Mouse (Mus musculus) hindbrain, postnatal 0 days (tissue): ENCODE data around the gene Slc35b4. TPM values are rescaled to one million over a fixed set of nuclear protein-coding genes. Genes with fewer than 3 reads are reported as not detected.

Experiments used
- ATAC-seq: fragments of 200-750 bp; cut with Nextera tagmentation; 2 replicates; pipeline ENCODE4 v1.8.0; 2017; ENCODE audit warnings: mild to moderate bottlenecking, moderate TSS enrichment, moderate library complexity
- DNase-seq: peaks from one replicate; pipeline ENCODE4 v3.0.0-alpha.2; 2015; ENCODE audit warnings: low spot score
- H3K27ac ChIP-seq: fragments of 300-500 bp; sonication (generic); 2 replicates; pipeline ENCODE4 v1.5.1; 2014; ENCODE audit warnings: mild to moderate bottlenecking
- H3K27me3 ChIP-seq: fragments of 300-500 bp; sonication (generic); 2 replicates; pipeline ENCODE4 v1.6.1; 2014; ENCODE audit warnings: low read length, mixed read lengths; ENCODE audit not compliant: insufficient read depth
- H3K36me3 ChIP-seq: fragments of 300-500 bp; sonication (generic); 2 replicates; pipeline ENCODE4 v1.6.1; 2014; ENCODE audit warnings: low read length, mixed read lengths; ENCODE audit not compliant: insufficient read depth
- H3K4me1 ChIP-seq: fragments of 300-500 bp; sonication (generic); 2 replicates; pipeline ENCODE4 v1.6.1; 2014; ENCODE audit warnings: antibody characterized with exemption, low read length, mixed read lengths; ENCODE audit not compliant: insufficient read depth
- H3K4me2 ChIP-seq: fragments of 300-500 bp; sonication (generic); 2 replicates; pipeline ENCODE4 v1.6.1; 2014; ENCODE audit warnings: low read depth, mild to moderate bottlenecking, low read length, moderate library complexity, mixed read lengths
- H3K4me3 ChIP-seq: fragments of 300-500 bp; sonication (generic); 2 replicates; pipeline ENCODE4 v1.5.1; 2014; ENCODE audit warnings: low read length
- H3K9ac ChIP-seq: fragments of 300-500 bp; sonication (generic); replicated peaks from 2 replicates; pipeline ENCODE4 v1.6.1; 2014; ENCODE audit warnings: mild to moderate bottlenecking, low read length, moderate library complexity, mixed read lengths
- H3K9me3 ChIP-seq: fragments of 300-500 bp; sonication (generic); 2 replicates; pipeline ENCODE4 v1.6.1; 2016; ENCODE audit warnings: low read length, mixed read lengths
- CTCF ChIP-seq: IDR thresholded peaks from 2 replicates; pipeline ENCODE4 v1.5.1; 2016; ENCODE audit warnings: antibody characterized with exemption, control low read depth, low read depth
- WGBS: fragments of 180-500 bp; shearing (Covaris S2); extraction: QIAGEN DNeasy Blood & Tissue Kit; methylation state at CpG from one replicate; pipeline ENCODE4 v1.1.7; 2014; 5-methylcytosine and 5-hydroxymethylcytosine counted together
- polyA plus RNA-seq: library from polyadenylated mRNA; unstranded; fragments of >200 nt; fragmentation: Nextera tagmentation; extraction: Ambion mirVana; gene quantifications from 2 replicates; pipeline ENCODE4 v1.2.1, GENCODE M21; 2015
- total RNA-seq: library from RNA; depleted of rRNA; stranded (reverse); fragments of >200 nt; gene quantifications from 2 replicates; pipeline ENCODE4 v1.2.3, GENCODE M21; 2014

Gene Slc35b4
- total and polyA plus RNA-seq, 2 experiments from 2014 or later: 28.7 to 30.4 TPM

- Histone ChIP-seq H3K4me2 (no peak overlapping the region), H3K9ac (no peak overlapping the region), H3K4me1 (no peaks in the 10 kb centered on the region), H3K36me3 (no peaks in the 10 kb centered on the region), H3K27ac (no peak overlapping the region), H3K9me3 (no peaks in the 10 kb centered on the region), H3K4me3 (no peak overlapping the region), H3K27me3 (no peaks in the 10 kb centered on the region)
- ATAC-seq (no peak), DNase-seq (no peak)
- 83% methylated on average over 1 of the region's 1 CpGs for WGBS
- peak; percentile 41 for TF ChIP-seq CTCF
Observed at GRCm38 (mm10) chr6:34194981-34195380, 18.1 kb upstream of the Slc35b4 start.

DNA sequence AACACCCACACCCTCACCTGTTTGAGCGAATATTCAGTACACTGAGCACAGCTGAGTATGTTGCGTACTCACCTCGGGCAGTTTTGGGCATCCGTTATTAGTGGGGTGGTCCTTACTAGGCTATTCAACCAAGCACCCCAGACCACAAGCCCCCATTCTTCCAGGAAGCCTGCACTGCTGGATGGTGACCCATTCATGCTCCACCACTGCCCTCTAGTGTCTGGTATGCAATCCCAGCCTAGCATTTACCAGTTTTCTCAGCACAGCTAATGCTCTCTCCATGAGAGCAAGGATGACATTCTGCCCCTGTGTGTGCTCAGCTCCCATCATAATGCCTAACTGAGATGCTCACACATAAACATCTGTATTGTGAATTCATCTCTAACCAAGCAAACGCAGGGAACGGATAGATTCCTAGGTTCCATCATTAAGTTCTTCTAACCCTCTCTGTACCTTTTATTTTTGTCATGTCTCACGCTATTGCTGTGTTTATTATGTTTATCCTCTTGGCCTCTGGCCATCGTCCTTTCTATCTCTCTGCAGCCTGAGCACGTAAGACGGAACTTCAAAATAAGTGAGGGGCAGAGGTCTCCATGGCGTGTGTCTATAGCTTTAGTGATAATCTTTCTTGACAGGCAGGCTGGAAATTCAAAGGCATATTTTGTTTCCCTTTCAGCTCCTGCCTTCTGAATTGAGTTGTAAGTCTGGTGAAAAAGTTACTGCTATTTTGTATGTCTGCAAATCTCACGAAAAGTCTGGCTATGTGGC is 17.0 kb upstream of the Slc35b4 start:
- Histone ChIP-seq H3K27me3 (no peaks in the 10 kb centered on the region), H3K9me3 (no peaks in the 10 kb centered on the region), H3K9ac (no peak overlapping the region), H3K27ac (no peak overlapping the region), H3K36me3 (no peaks in the 10 kb centered on the region), H3K4me3 (no peak overlapping the region), H3K4me1 (no peaks in the 10 kb centered on the region), H3K4me2 (no peak overlapping the region)
- WGBS: 48% methylated on average over 12 of the region's 12 CpGs
- peak; percentile 98 for TF ChIP-seq CTCF
- peak; percentile 87 for ATAC-seq
- peak; percentile 90 for DNase-seq

DNA sequence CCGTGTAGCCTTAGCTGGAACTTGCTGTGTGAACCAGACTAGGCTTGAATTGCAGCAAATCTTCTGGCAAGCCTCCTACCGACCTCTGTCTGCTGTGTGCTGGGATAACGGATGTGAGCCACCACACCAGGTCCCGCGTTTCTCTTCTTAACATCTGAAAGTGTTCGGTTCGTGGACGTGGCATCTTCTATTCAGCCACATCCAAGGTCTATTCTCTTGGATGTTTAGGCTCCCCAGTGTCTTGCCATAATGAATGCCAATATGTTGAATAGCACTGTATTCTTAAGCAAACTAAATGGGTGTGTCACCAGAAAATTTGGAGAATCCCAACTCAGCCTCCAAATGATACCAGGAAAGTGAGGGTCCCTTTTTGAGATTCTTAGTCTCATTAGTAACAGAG is 14.5 kb upstream of the Slc35b4 start:
- no peaks in the 10 kb centered on the region for H3K9me3 ChIP-seq
- H3K4me2 ChIP-seq: no peak overlapping the region
- H3K4me1 ChIP-seq: no peaks in the 10 kb centered on the region
- no peak overlapping the region for H3K9ac ChIP-seq
- no peaks in the 10 kb centered on the region for H3K27me3 ChIP-seq
- no peak for TF ChIP-seq CTCF
- H3K27ac ChIP-seq: no peak overlapping the region
- H3K4me3 ChIP-seq: no peak overlapping the region
- ATAC-seq: no peak
- H3K36me3 ChIP-seq: no peaks in the 10 kb centered on the region
- 63% methylated on average over 8 of the region's 8 CpGs for WGBS
- no peak for DNase-seq

- TF ChIP-seq CTCF: no peak
- 89% methylated on average over 3 of the region's 3 CpGs for WGBS
- DNase-seq (no peak), ATAC-seq (no peak)
- no peaks in the 10 kb centered on the region for H3K4me1 ChIP-seq
- H3K4me2 ChIP-seq: no peak overlapping the region
- H3K27me3 ChIP-seq: no peaks in the 10 kb centered on the region
- no peaks in the 10 kb centered on the region for H3K36me3 ChIP-seq
- H3K4me3 ChIP-seq: no peak overlapping the region
- H3K9me3 ChIP-seq: no peaks in the 10 kb centered on the region
- no peak overlapping the region for H3K9ac ChIP-seq
- no peak overlapping the region for H3K27ac ChIP-seq
Observed at GRCm38 (mm10) chr6:34189494-34189893, 12.6 kb upstream of the Slc35b4 start.

DNA sequence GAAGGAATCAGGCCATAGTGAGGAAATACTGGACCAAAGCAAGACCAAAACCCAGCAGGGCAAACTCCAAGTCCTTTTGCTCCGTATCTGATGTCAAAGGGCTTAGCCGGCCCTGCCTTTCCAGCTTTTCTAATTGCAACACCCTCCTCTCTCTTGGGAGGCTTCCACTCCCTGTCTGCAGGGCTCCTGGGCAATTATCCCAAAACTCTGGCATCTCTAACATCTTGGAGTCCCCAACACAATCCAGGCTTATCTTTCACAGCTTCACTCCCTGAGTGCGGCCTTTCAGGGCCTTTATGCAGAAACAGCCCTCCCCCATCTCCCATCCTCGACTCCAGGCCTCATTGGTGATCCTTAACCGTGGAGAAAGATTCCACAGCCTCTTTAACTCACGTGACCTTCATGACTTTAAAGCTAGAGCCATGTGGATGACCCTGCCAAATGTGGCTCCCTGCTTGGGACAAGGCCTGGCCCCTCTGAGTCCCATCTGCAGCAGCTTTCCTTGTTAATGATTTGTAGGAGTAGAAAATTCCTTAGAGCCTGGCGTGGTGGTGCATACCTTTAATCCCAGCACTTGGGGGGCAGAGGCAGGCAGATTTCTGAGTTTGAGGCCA is 11.2 kb upstream of the Slc35b4 start:
- H3K27me3 ChIP-seq: no peaks in the 10 kb centered on the region
- WGBS: 33% methylated on average over 7 of the region's 7 CpGs
- ATAC-seq (no peak), DNase-seq (no peak)
- no peaks in the 10 kb centered on the region for H3K36me3 ChIP-seq
- H3K4me1 ChIP-seq: no peaks in the 10 kb centered on the region
- no peaks in the 10 kb centered on the region for H3K9me3 ChIP-seq
- no peak for TF ChIP-seq CTCF
- no peak overlapping the region for H3K27ac ChIP-seq
- no peak overlapping the region for H3K9ac ChIP-seq
- no peak overlapping the region for H3K4me3 ChIP-seq
- no peak overlapping the region for H3K4me2 ChIP-seq

GRCm38 (mm10) chr6:34187273-34187863 is 10.5 kb upstream of the Slc35b4 start:
- H3K9ac ChIP-seq: no peak overlapping the region
- TF ChIP-seq CTCF: no peak
- no peak overlapping the region for H3K27ac ChIP-seq
- H3K4me3 ChIP-seq: no peak overlapping the region
- no peaks in the 10 kb centered on the region for H3K36me3 ChIP-seq
- H3K9me3 ChIP-seq: no peaks in the 10 kb centered on the region
- 0 out of 2 replicates have a peak, but pooled peaks have one; percentile 27 for ATAC-seq
- 29% methylated on average over 2 of the region's 2 CpGs for WGBS
- H3K27me3 ChIP-seq: no peaks in the 10 kb centered on the region
- no peak overlapping the region for H3K4me2 ChIP-seq
- no peak for DNase-seq
- H3K4me1 ChIP-seq: no peaks in the 10 kb centered on the region
